Mouse (Mus musculus): ENCODE measurements around the gene Syt16. TPM values are rescaled to one million over a fixed set of nuclear protein-coding genes. Genes with fewer than 3 reads are reported as not detected.
A peak's percentile ranks its signal among the peaks of the same experiment; 100 is the strongest.

The Syt16 gene
- total RNA-seq, 2 experiments from 2014 or later, result 113 TPM

- intact Hi-C loops (cut with DNase I), result no loop called here
- no peak for DNase-seq (ENCODE audit: extremely low spot score in 1 of 2, low spot score in 2 of 2)
These were observed 92.1 kb downstream of the Syt16 start for GRCm38 (mm10) chr12:74089342-74090131.

GRCm38 (mm10) chr12:74092546-74092945, 95.1 kb downstream of the Syt16 start:
- intact Hi-C loops (cut with DNase I), result no loop called here
- DNase-seq (ENCODE audit: extremely low spot score in 1 of 2, low spot score in 2 of 2), result no peak

DNA sequence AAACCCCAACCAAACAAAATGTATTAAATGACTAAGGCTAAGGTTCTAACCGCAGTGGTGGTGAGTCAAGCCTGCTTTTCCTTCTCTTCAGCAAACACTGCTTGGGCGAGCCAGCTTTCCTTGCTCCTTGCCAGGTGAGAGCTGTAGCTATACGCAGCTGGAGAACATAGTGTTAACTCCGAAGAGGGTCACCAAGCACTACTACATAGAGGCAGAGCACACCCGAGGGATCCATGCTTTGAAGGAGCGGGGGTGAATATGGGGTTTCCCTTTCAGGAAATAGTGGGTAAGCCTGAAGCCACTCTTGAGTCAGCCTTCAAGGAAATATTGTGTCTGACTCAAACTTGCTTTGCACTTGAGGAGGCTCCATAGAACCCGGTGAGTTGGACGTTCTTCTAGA, 95.6 kb downstream of the Syt16 start:
- DNase-seq (ENCODE audit: extremely low spot score in 1 of 2, low spot score in 2 of 2), result no peak
- intact Hi-C loops (cut with DNase I), result no loop called here

- intact Hi-C loops (cut with DNase I), result no loop called here
- no peak for DNase-seq (ENCODE audit: extremely low spot score in 1 of 2, low spot score in 2 of 2)
These were observed 97.2 kb downstream of the Syt16 start for GRCm38 (mm10) chr12:74094701-74095100.

DNA sequence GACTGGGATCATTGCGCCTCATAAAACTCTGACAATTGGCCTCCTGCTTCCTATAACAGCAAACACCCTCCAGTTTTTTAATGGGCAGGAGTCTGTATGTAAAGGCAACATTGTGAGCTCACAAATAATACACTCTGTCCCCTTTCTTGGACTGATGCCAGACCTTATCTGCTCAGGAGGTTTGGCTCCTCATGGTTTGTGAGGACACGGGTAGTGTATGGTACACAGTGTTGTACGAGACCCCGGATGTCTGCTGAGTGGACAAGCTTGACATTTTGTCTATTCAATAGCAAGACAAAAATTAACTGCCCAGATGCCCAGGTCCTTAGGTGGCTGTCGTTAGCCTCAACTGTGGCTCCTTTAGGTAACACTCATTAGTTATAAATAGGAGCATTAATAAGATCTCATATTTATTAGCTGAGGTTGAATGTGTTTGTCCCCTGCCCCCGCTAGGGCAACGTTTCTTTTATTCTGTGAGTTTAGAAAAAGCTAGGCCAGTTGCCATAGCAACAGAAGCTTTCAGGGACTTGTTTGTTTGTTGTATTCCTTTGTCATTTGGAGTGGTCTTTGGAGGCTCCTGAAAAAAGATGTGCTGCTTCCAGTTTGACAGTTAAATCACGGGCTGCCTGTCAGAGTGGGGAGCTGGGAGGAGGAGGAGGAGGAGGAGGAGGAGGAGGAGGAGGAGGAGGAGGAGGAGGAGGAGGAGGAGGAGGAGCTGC, 101.3 kb downstream of the Syt16 start:
- no peak for DNase-seq (ENCODE audit: extremely low spot score in 1 of 2, low spot score in 2 of 2)
- intact Hi-C loops (cut with DNase I), result no loop called here

GRCm38 (mm10) chr12:74105811-74106513, 108.5 kb downstream of the Syt16 start:
- intact Hi-C loops (cut with DNase I), result no loop called here
- DNase-seq (ENCODE audit: extremely low spot score in 1 of 2, low spot score in 2 of 2), result no peak

GRCm38 (mm10) chr12:74108663-74109081, 111.2 kb downstream of the Syt16 start:
- peak; percentile 37 to 49 for DNase-seq (ENCODE audit: extremely low spot score in 1 of 2, low spot score in 2 of 2)
- intact Hi-C loops (cut with DNase I), result no loop called here

GRCm38 (mm10) chr12:74109462-74110068, 112.1 kb downstream of the Syt16 start:
- DNase-seq (ENCODE audit: extremely low spot score in 1 of 2, low spot score in 2 of 2), result no peak
- intact Hi-C loops (cut with DNase I), result no loop called here

DNA sequence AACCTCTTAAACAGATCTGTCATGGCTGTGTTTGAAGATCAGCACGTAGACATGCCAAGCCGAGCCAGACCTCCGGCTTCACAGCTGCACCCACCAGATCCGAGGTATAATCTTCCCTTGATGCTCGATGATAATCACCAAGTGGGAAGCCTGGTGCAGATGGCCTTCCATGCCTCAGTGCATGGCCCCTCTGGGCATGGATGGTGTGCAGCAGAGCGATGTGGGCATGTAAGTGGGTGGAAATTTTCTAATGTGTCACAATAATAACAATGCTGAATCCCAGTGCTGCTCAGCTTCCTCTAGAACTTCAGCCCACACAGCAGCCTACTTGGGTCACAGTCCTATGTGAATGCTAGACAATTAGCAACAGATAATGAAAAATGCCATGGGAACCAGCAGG, 119.4 kb downstream of the Syt16 start:
- intact Hi-C loops (cut with DNase I), result no loop called here
- DNase-seq (ENCODE audit: extremely low spot score in 1 of 2, low spot score in 2 of 2), result no peak

DNA sequence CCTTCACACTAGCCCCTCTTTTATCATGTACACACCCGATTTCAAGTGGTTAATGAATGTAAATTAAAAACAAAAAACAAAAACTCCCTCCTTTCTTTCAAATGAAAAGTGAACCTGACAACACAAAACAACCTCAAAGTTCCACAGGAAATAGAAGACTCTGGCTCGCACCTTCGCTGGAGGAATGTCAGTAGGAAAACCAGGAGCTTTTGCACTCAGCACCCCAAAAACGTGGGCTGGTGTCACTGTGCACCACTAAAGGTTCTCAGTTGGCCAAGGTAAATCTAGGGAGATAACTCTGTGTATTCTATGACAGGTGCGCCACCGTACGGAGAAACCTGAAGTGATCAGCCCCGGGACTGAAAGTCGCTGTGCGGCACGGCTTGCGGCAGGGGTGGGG, 128.3 kb downstream of the Syt16 start:
- no peak for DNase-seq (ENCODE audit: extremely low spot score in 1 of 2, low spot score in 2 of 2)
- intact Hi-C loops (cut with DNase I), result no loop called here

GRCm38 (mm10) chr12:74128229-74128628, 130.8 kb downstream of the Syt16 start:
- intact Hi-C loops (cut with DNase I), result no loop called here
- DNase-seq (ENCODE audit: extremely low spot score in 1 of 2, low spot score in 2 of 2), result no peak

DNA sequence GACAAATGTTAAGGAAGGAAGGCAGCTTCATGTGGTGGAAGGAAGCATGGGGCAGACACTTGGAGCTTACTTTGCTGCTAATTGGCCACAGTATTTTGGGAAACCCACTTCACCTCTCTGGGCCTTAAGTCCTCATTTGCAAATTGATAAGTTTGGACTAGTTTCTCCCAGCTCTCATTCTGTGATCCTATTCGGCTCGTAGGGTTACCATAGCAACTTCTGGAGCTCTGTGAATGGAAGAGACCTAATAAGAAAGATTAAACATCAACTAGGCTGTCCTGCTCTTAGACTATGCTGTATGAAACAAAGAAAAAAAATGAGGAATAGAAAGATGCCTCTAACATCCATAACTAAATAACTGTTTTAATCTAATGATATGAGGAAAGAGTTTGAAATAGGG, 134.3 kb downstream of the Syt16 start:
- intact Hi-C loops (cut with DNase I), result no loop called here
- DNase-seq (ENCODE audit: extremely low spot score in 1 of 2, low spot score in 2 of 2), result no peak

DNA sequence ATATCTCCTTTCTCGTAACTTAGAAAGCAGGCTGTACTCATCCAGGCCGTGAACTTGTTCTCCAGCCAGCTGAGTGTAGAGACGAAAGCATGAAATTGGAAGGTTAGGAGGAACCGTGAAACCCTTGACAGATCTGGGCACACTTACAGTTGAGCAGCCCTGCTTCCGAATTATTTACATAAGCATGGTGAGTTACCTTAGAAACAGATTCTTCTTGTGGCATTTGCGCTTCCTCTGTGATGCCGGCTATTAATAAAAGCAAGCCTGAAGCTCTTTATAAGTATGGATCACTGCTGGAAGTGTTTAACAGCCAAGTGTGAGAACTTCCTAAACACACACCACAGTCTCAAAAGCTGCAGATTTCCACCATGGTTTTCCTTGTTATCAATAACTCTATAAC, 144.7 kb downstream of the Syt16 start:
- peak in 1 of 2 experiments; percentile 23 for DNase-seq (ENCODE audit: extremely low spot score in 1 of 2, low spot score in 2 of 2)
- intact Hi-C loops (cut with DNase I), result no loop called here

- DNase-seq (ENCODE audit: extremely low spot score in 1 of 2, low spot score in 2 of 2), result no peak
- intact Hi-C loops (cut with DNase I), result no loop called here
These were observed 146.9 kb downstream of the Syt16 start for GRCm38 (mm10) chr12:74144385-74144784.

DNA sequence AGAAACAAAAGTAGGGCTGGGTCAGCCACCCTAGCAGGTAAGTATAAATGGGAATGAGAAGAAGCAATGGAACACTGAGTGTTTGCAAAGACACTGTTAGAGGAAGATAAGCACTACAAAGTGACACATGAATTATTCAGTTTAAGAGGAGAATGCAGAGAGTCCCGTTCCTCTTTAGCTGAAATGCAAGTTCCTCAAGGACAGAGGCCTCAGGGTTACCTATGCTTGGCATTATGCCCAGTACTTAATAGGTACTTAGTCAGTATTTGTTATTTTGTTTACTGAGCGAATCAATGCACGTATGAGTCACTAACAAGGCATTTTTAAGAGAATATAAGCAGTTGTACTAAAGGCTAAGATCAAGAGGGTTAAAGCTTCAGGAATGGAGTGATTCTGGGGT, 163.3 kb downstream of the Syt16 start:
- intact Hi-C loops (cut with DNase I), result no loop called here
- DNase-seq (ENCODE audit: extremely low spot score in 1 of 2, low spot score in 2 of 2), result no peak

DNA sequence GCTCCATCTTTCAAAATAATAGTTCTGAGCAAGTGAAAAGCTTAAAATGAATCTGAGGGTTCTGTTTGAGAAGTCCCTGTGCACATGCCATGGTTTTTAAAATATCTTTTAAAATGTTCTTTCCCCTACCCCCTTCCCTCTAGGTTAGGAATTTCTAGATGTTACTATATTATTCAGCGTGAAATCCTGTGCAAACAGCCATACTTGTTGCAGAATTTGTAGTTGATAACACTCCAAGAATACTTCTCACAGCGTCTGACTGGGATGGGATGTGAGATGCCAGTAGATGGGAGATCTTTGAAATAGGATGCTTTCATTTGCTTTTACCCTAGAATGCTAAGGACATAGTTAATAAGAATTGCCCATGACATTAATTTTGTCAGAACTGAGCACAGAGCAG, 165.6 kb downstream of the Syt16 start:
- peak in 1 of 2 experiments; percentile 42 for DNase-seq (ENCODE audit: extremely low spot score in 1 of 2, low spot score in 2 of 2)
- intact Hi-C loops (cut with DNase I), result no loop called here

DNA sequence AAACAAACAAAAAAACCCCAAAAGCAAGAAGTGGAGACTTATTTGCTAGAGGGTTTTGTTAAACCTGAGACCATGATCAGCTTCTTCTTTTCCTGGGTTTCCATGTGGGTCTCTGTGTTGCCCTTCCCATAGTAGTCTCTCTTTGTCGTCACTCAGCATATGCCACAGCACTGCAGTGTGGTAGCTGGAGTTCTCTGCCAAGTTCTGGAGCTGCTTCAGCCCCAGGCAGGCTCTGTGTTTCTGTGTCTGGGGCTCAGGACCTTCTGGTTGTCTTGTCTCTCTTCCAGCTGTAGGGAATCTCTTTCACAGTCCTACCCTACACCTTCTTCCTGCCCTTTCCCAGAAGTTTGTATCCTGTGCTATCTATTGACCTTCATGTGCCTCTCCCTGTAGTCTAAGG, 173.8 kb downstream of the Syt16 start:
- intact Hi-C loops (cut with DNase I), result loop anchor here (10.0 kb wide), 1 partner anchor 114 kb away; no protein-coding TSS in a partner anchor
- no peak for DNase-seq (ENCODE audit: extremely low spot score in 1 of 2, low spot score in 2 of 2)

GRCm38 (mm10) chr12:74173902-74174301, 176.4 kb downstream of the Syt16 start:
- intact Hi-C loops (cut with DNase I), result loop anchor here (10.0 kb wide), 1 partner anchor 111 kb away; no protein-coding TSS in a partner anchor
- peak in 1 of 2 experiments; percentile 51 for DNase-seq (ENCODE audit: extremely low spot score in 1 of 2, low spot score in 2 of 2)

DNA sequence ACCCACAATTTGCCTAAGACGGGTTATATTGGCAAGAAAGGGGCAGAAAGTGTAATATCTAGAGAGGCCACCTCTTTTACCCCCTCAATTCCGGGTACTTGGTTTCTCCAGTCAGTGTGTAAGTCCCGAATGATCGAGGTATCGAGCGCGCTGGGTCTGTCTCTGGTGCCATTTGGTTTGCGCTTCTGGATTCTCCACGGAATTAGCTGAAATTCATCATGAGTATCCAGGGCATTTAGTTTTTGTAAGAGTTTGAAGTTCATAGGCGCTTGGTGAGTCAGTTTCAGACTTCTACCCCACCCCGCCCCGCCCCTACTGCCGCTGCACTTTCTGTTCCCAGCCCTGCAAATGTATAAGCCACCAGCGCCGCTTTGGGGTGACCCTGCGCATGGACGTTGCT, 187.1 kb downstream of the Syt16 start:
- intact Hi-C loops (cut with DNase I), result no loop called here
- DNase-seq (ENCODE audit: extremely low spot score in 1 of 2, low spot score in 2 of 2), result no peak
